Mouse (Mus musculus): ENCODE measurements around the gene Lpcat2. TPM values are rescaled to one million over a fixed set of nuclear protein-coding genes. Genes with fewer than 3 reads are reported as not detected.

The Lpcat2 gene
- total RNA-seq (2023): 3.2 TPM

GRCm38 (mm10) chr8:92855171-92855894 lies at the start of gene Lpcat2:
TSS of gene Lpcat2 (plus strand) at chr8:92855339.

GRCm38 (mm10) chr8:92827243-92828034 lies 27.7 kb upstream of the Lpcat2 start, which contains the start of gene Mmp2:
TSS of gene Mmp2 (plus strand) at chr8:92827291.

GRCm38 (mm10) chr8:92901107-92901506 lies 46.0 kb downstream of the Lpcat2 start, which contains the start of gene Capns2:
TSS of gene Capns2 (plus strand) at chr8:92901407.

GRCm38 (mm10) chr8:92959779-92960178 lies 104.6 kb downstream of the Lpcat2 start, which contains the start of gene Slc6a2:
TSS of gene Slc6a2 (plus strand) at chr8:92960079.

Other genes with a start within 250 kb of the Lpcat2 start
- gene Irx6, start 181.1 kb upstream of the Lpcat2 start, total RNA-seq (2023): not detected
- not detected for gene Mmp2, start 28.0 kb upstream of the Lpcat2 start, total RNA-seq (2023)
- not detected for gene Capns2, start 46.1 kb downstream of the Lpcat2 start, total RNA-seq (2023)
- not detected for gene Slc6a2, start 104.7 kb downstream of the Lpcat2 start, total RNA-seq (2023)
- gene Ces1a, start 192.9 kb downstream of the Lpcat2 start, total RNA-seq (2023): not detected
- gene Ces1b, start 224.7 kb downstream of the Lpcat2 start, total RNA-seq (2023): not detected

Data from CD4-positive naive resting alpha-beta T cell, adult 76 days (primary cell).